Mouse (Mus musculus): ENCODE data around the gene Lrba. TPM values are rescaled to one million over a fixed set of nuclear protein-coding genes. Genes with fewer than 3 reads are reported as not detected.

Gene Lrba
- total and polyA plus RNA-seq, 3 experiments = 12.3 to 22.6 (median 13.8) TPM

GRCm38 (mm10) chr3:86561396-86561795, 336.9 kb downstream of the Lrba start (continued):
- no peak for TF ChIP-seq JUND (conservative IDR thresholded peaks at IDR 0.05; ENCODE audit: low read depth, low read length)
- no peak for TF ChIP-seq UBTF (IDR thresholded peaks at IDR 0.05; ENCODE audit: low read depth, low read length)
- TF ChIP-seq USF2 (conservative IDR thresholded peaks at IDR 0.05; ENCODE audit: low read depth, low read length) = no peak
- no peak for TF ChIP-seq IRF4 (IDR thresholded peaks at IDR 0.05; ENCODE audit: low read depth, low read length)

- Histone ChIP-seq H3K9me3 (replicated peaks; ENCODE audit: low read length) (no peaks in the 10 kb centered on the region), H3K27ac (ENCODE audit: insufficient read depth, low read depth) (no peak overlapping the region), H3K9ac (ENCODE audit: insufficient read depth, low read depth) (no peak overlapping the region), H3K36me3 (replicated peaks in 1 of 2; ENCODE audit: control insufficient read depth in 1 of 2, insufficient read depth in 1 of 2, low read length in 1 of 2) (no peaks in the 10 kb centered on the region), H3K27me3 (replicated peaks) (no peaks in the 10 kb centered on the region), H3K4me2 (ENCODE audit: insufficient read depth, low read depth, poor library complexity, severe bottlenecking) (no peak overlapping the region), H3K79me2 (replicated peaks; ENCODE audit: control insufficient read depth, extremely low read depth, insufficient read depth, poor library complexity, severe bottlenecking) (no peaks in the 10 kb centered on the region), H3K4me1 (ENCODE audit: control insufficient read depth in 1 of 2, insufficient read depth in 2 of 2) (no peaks in the 10 kb centered on the region), H3K4me3 (replicated peaks in 1 of 3; ENCODE audit: low read depth in 2 of 3, low read length in 2 of 3, poor library complexity in 1 of 3) (no peak overlapping the region)
- TF ChIP-seq ZKSCAN1 (IDR thresholded peaks at IDR 0.05; ENCODE audit: borderline replicate concordance, low read depth, low read length) (no peak), MAZ (IDR thresholded peaks at IDR 0.05; ENCODE audit: low read depth, low read length) (no peak), PAX5 (IDR thresholded peaks at IDR 0.05; ENCODE audit: low read length) (no peak), MEF2A (IDR thresholded peaks at IDR 0.05; ENCODE audit: borderline replicate concordance, low read depth, low read length) (no peak), E2F4 (IDR thresholded peaks at IDR 0.05; ENCODE audit: insufficient replicate concordance, low read depth, low read length) (no peak), RCOR1 (conservative IDR thresholded peaks at IDR 0.05; ENCODE audit: low read depth, low read length) (no peak), MXI1 (IDR thresholded peaks at IDR 0.05; ENCODE audit: low read depth, low read length) (no peak), JUN (IDR thresholded peaks at IDR 0.05; ENCODE audit: insufficient read depth, low read depth, low read length) (no peak)
- in situ Hi-C loops (cut with MboI; ENCODE audit: low pct_ligation_motif_present, low pct_unique_long_range_greater_than_20kb, low sequenced_read_pairs) = no loop called here
- dilution Hi-C loops (cut with MboI; ENCODE audit: extremely low pct_ligation_motif_present, extremely low pct_unique_long_range_greater_than_20kb, low sequenced_read_pairs) = no loop called here
- no peak for DNase-seq (ENCODE audit: extremely low read depth)
These were observed 342.8 kb downstream of the Lrba start for GRCm38 (mm10) chr3:86567312-86567711.

GRCm38 (mm10) chr3:86571518-86571917, 347.0 kb downstream of the Lrba start:
- in situ Hi-C loops (cut with MboI; ENCODE audit: low pct_ligation_motif_present, low pct_unique_long_range_greater_than_20kb, low sequenced_read_pairs) (no loop called here), dilution Hi-C loops (cut with MboI; ENCODE audit: extremely low pct_ligation_motif_present, extremely low pct_unique_long_range_greater_than_20kb, low sequenced_read_pairs) (no loop called here)
- no peak for DNase-seq (ENCODE audit: extremely low read depth)
- Histone ChIP-seq H3K4me2 (ENCODE audit: insufficient read depth, low read depth, poor library complexity, severe bottlenecking) (no peak overlapping the region), H3K9ac (ENCODE audit: insufficient read depth, low read depth) (no peak overlapping the region), H3K36me3 (replicated peaks in 1 of 2; ENCODE audit: control insufficient read depth in 1 of 2, insufficient read depth in 1 of 2, low read length in 1 of 2) (no peaks in the 10 kb centered on the region), H3K79me2 (replicated peaks; ENCODE audit: control insufficient read depth, extremely low read depth, insufficient read depth, poor library complexity, severe bottlenecking) (no peaks in the 10 kb centered on the region), H3K9me3 (replicated peaks; ENCODE audit: low read length) (no peaks in the 10 kb centered on the region), H3K4me3 (replicated peaks in 1 of 3; ENCODE audit: low read depth in 2 of 3, low read length in 2 of 3, poor library complexity in 1 of 3) (no peak overlapping the region), H3K27me3 (replicated peaks) (no peaks in the 10 kb centered on the region), H3K4me1 (ENCODE audit: control insufficient read depth in 1 of 2, insufficient read depth in 2 of 2) (no peaks in the 10 kb centered on the region), H3K27ac (ENCODE audit: insufficient read depth, low read depth) (no peak overlapping the region)
- TF ChIP-seq ELF1 (IDR thresholded peaks at IDR 0.05; ENCODE audit: low read depth, low read length) = no peak
- no peak for TF ChIP-seq CHD2 (IDR thresholded peaks at IDR 0.05; ENCODE audit: low read length)
- no peak for TF ChIP-seq POLR2AphosphoS2 (IDR thresholded peaks at IDR 0.05; ENCODE audit: low read depth, low read length)
- no peak for TF ChIP-seq EP300 (IDR thresholded peaks at IDR 0.05; ENCODE audit: low read length)

All from CH12.LX (cell line).